Mouse (Mus musculus) erythroblast, embryonic 14.5 days (primary cell): ENCODE measurements at regions not wholly inside any gene's neighbourhood (a gene's known extent, or its start where the extent isn't known, plus 50 kb on each side); places are given as distances from the start of the nearest gene placed in this dataset.

ENCODE experiments used
- GATA1 ChIP-seq: IDR thresholded peaks from 2 replicates; pipeline ENCODE4 v1.6.1; 2012; ENCODE audit warnings: low read length, inconsistent platforms, mixed read lengths
- TAL1 ChIP-seq: IDR thresholded peaks from 3 replicates; pipeline ENCODE4 v1.6.1; 2012; ENCODE audit warnings: low read length, inconsistent platforms, mixed read lengths

GRCm38 (mm10) chr2:103905681-103906080, 52.1 kb upstream of the Lmo2 start:
- TF ChIP-seq TAL1 (no peak), GATA1 (no peak)
